Mouse (Mus musculus) stomach, postnatal 0 days (tissue): ENCODE data around the gene Nphp4. TPM values are rescaled to one million over a fixed set of nuclear protein-coding genes. Genes with fewer than 3 reads are reported as not detected.

Experiments used
- ATAC-seq: fragments of 200-750 bp; cut with Nextera tagmentation; 2 replicates; pipeline ENCODE4 v1.8.0; 2017; ENCODE audit not compliant: low FRiP score, low TSS enrichment
- DNase-seq: peaks from one replicate; pipeline ENCODE4 v3.0.0-alpha.2; 2016; ENCODE audit warnings: low spot score
- H3K27ac ChIP-seq: fragments of 300-500 bp; sonication (generic); replicated peaks from 2 replicates; pipeline ENCODE4 v1.5.1; 2014; ENCODE audit warnings: mild to moderate bottlenecking, control low read depth
- H3K27me3 ChIP-seq: fragments of 300-500 bp; sonication (generic); 2 replicates; pipeline ENCODE4 v1.6.1; 2014; ENCODE audit warnings: low read length; ENCODE audit not compliant: control insufficient read depth, insufficient read depth
- H3K36me3 ChIP-seq: fragments of 300-500 bp; sonication (generic); 2 replicates; pipeline ENCODE4 v1.6.1; 2014; ENCODE audit warnings: low read length, mixed read lengths; ENCODE audit not compliant: control insufficient read depth, insufficient read depth
- H3K4me1 ChIP-seq: fragments of 300-500 bp; sonication (generic); replicated peaks from 2 replicates; pipeline ENCODE4 v1.6.1; 2014; ENCODE audit warnings: antibody characterized with exemption; ENCODE audit not compliant: control insufficient read depth, insufficient read depth
- H3K4me2 ChIP-seq: fragments of 300-500 bp; sonication (generic); replicated peaks from 2 replicates; pipeline ENCODE4 v1.6.1; 2014; ENCODE audit warnings: low read depth, mild to moderate bottlenecking, control low read depth, moderate library complexity
- H3K4me3 ChIP-seq: fragments of 300-500 bp; sonication (generic); 2 replicates; pipeline ENCODE4 v1.5.1; 2014; ENCODE audit warnings: low read depth, low read length, control low read depth
- H3K9ac ChIP-seq: fragments of 300-500 bp; sonication (generic); 2 replicates; pipeline ENCODE4 v1.6.1; 2014; ENCODE audit warnings: mild to moderate bottlenecking, low read length, control low read depth, mixed read lengths
- H3K9me3 ChIP-seq: fragments of 300-500 bp; sonication (generic); 2 replicates; pipeline ENCODE4 v1.6.1; 2016; ENCODE audit warnings: low read length; ENCODE audit not compliant: control insufficient read depth
- CTCF ChIP-seq: IDR thresholded peaks from 2 replicates; pipeline ENCODE4 v1.5.1; 2016; ENCODE audit warnings: antibody characterized with exemption, low read depth, mild to moderate bottlenecking, moderate library complexity
- EP300 ChIP-seq: optimal IDR thresholded peaks from 2 replicates; pipeline ENCODE3; 2016; ENCODE audit warnings: antibody characterized with exemption
- WGBS: fragments of 180-500 bp; shearing (Covaris S2); extraction: QIAGEN DNeasy Blood & Tissue Kit; methylation state at CpG from one replicate; pipeline ENCODE4 v1.1.7; 2014; 5-methylcytosine and 5-hydroxymethylcytosine counted together
- polyA plus RNA-seq: library from polyadenylated mRNA; unstranded; fragments of >200 nt; fragmentation: Nextera tagmentation; extraction: Ambion mirVana; gene quantifications from 2 replicates; pipeline ENCODE4 v1.2.1, GENCODE M21; 2015

Nphp4 gene
- polyA plus RNA-seq, 1 experiment from 2014 or later = 0.58 TPM

DNA sequence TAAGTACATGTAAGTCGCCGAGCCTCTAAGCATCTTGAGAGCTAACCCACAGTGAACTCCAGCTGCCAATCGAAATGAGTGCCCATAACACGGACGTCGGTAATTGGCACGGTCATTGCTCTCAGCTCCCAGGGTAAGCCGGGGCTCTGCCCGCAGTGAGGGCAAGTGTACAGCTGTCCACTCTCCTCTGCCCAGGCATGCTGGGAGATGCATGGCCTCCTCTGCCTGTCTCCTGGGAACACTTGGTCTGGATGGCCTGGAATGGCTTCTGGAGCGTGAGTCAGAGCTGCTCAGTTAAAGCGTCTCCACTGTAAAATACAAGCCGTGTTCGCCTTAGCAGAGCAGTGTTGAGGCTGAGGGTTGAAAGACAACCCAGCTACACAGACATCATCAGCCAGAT is 9.9 kb upstream of the Nphp4 start:
- no peaks in the 10 kb centered on the region for H3K4me1 ChIP-seq
- no peak overlapping the region for H3K27ac ChIP-seq
- ATAC-seq (no peak), DNase-seq (no peak)
- TF ChIP-seq EP300 (no peak), CTCF (no peak)
- H3K4me2 ChIP-seq = no peak overlapping the region
- H3K9ac ChIP-seq = no peak overlapping the region
- H3K4me3 ChIP-seq = no peak overlapping the region
- no peaks in the 10 kb centered on the region for H3K9me3 ChIP-seq
- 89% methylated on average over 13 of the region's 13 CpGs for WGBS
- H3K27me3 ChIP-seq = no peaks in the 10 kb centered on the region
- H3K36me3 ChIP-seq = no peaks in the 10 kb centered on the region

DNA sequence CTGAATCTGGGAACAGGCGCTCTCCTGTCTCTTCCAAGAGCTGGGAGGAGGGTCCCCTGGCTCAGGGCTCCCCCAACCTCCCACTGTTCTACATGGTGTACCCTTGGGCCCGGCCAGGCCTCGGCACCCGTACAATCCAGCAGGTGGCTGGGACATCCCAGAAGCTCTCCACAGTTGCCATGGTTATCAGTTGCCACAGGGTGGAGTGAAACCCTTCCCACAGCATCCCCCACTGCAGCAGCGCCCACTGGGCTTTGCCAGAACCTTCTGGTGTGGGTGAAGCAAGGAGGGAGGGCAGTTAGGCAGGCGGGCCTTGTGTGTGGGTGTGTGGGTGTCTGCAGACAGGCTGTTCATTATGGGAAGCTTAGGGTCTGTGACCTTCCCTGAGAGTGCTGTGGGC is 8.6 kb upstream of the Nphp4 start:
- DNase-seq (no peak), ATAC-seq (no peak)
- no peaks in the 10 kb centered on the region for H3K27me3 ChIP-seq
- no peak for TF ChIP-seq CTCF
- TF ChIP-seq EP300 = no peak
- H3K9ac ChIP-seq = no peak overlapping the region
- H3K4me3 ChIP-seq = no peak overlapping the region
- H3K4me2 ChIP-seq = no peak overlapping the region
- H3K4me1 ChIP-seq = no peaks in the 10 kb centered on the region
- no peak overlapping the region for H3K27ac ChIP-seq
- no peaks in the 10 kb centered on the region for H3K9me3 ChIP-seq
- no peaks in the 10 kb centered on the region for H3K36me3 ChIP-seq
- WGBS = 76% methylated on average over 6 of the region's 6 CpGs

- no peak for TF ChIP-seq EP300
- no peak for TF ChIP-seq CTCF
- DNase-seq = no peak
- Histone ChIP-seq H3K9me3 (no peaks in the 10 kb centered on the region), H3K36me3 (no peaks in the 10 kb centered on the region), H3K4me1 (0 out of 2 replicates have a peak, but pooled peaks cover 2% of the 10 kb centered on the region), H3K27ac (no peak overlapping the region), H3K9ac (no peak overlapping the region), H3K27me3 (no peaks in the 10 kb centered on the region), H3K4me3 (no peak overlapping the region), H3K4me2 (no peak overlapping the region)
- ATAC-seq = no peak
- WGBS = 79% methylated on average over 7 of the region's 7 CpGs
Observed at GRCm38 (mm10) chr4:152475941-152476340, 565 bp upstream of the Nphp4 start.

DNA sequence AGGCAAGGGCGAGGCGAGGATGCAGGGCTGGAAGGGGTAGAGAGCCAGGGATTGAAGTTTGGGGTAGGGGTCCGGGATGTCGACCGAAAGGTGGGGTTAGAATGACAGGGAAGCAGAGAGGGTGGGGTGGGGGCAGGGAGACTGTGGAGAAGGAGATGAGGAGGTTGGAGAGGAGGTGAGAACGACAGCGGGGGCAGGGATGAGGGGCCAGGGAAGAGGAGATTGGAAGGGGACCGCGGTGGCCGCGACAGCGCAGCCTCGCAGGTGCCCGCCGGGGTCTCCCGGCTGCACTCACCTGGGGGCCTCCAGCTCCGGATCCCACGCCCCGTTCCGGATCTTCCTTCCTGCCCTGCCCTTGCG is 580 bp downstream of the Nphp4 start:
- TF ChIP-seq EP300 = no peak
- no peak for TF ChIP-seq CTCF
- peak overlapping the region; percentile 76 for H3K4me3 ChIP-seq
- H3K9me3 ChIP-seq = no peaks in the 10 kb centered on the region
- H3K27me3 ChIP-seq = no peaks in the 10 kb centered on the region
- 0% methylated on average over 10 of the region's 21 CpGs for WGBS
- H3K4me1 ChIP-seq = 0 out of 2 replicates have a peak, but pooled peaks cover 2% of the 10 kb centered on the region
- DNase-seq (no peak), ATAC-seq (no peak)
- H3K36me3 ChIP-seq = no peaks in the 10 kb centered on the region
- peak overlapping the region; percentile 78 for H3K4me2 ChIP-seq
- H3K9ac ChIP-seq = 0 out of 2 replicates have a peak overlapping the region, but pooled peaks have one; percentile 23
- H3K27ac ChIP-seq = no peak overlapping the region

DNA sequence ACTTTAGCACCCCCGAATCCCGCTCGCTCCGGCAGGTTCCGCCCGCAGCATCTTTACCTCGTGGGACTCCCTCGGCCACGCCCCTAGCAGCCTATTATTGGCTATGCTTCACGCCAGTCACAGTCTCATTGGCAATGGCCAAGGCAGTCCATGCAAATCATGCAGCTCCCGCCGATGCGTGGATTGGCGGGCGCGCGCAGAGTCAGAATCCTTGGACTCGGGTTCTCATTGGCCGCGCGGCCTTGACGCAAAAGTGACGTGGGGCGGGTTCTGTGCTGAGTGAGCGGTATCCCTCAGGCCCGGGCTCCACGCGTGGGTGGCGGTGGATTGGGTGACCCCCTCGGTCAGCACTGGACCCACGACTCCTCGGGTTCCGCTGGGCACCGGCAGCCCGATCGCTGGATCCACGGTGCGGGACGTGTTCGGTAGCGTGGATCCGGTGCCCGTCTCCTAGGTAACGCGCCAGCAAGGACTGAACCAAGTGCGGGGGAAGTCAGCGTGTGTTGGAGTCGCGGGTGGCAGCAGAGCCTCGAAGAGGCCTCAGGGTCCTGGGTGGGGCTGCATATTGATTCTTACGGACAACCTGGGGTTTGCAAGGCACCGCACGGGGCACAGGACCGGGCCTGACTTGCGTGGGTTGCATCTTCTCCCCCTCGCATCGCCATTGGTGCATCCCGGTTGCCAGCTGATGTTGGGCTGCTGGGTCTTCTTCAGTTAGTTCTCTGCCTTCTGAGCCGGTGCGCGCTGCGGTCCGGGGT is 1.1 kb downstream of the Nphp4 start, which contains the start of gene Kcnab2:
Gene Kcnab2 (minus strand): TSS at position 406 of the 758 bp plus-strand sequence.
- Histone ChIP-seq H3K4me3 (peak within 1 kb of the TSS; percentile 76), H3K9ac (peak within 1 kb of the TSS; percentile 75), H3K27me3 (no peaks in the 10 kb centered on the region), H3K9me3 (no peaks in the 10 kb centered on the region), H3K27ac (peak within 1 kb of the TSS; percentile 75; the same call in 1 of the 2 replicates), H3K36me3 (no peaks in the 10 kb centered on the region), H3K4me2 (peak within 1 kb of the TSS; percentile 78), H3K4me1 (0 out of 2 replicates have a peak, but pooled peaks cover 2% of the 10 kb centered on the region)
- DNase-seq = peak; percentile 95
- TF ChIP-seq EP300 = no peak
- TF ChIP-seq CTCF = no peak
- under 1% methylated on average over 62 of the region's 63 CpGs for WGBS
- peak; percentile 97 for ATAC-seq

DNA sequence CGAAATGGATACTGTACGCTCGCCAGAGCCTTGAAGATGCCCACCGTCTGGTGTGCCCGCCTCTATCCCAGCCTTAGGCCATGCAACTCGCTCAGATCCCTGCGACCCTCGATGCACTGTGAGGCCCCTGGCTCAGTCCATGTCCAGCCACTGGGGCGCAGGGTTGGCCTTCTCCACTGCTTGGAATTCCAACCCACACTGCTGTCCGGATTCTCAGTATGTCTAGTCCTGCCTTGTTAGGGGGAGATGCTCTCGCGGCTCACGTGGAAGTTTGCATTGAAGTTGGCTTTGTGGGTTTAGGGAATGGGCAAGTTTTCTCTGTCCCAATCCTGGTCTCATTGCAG is 1.7 kb downstream of the Nphp4 start:
- ATAC-seq (0 out of 2 replicates have a peak, but pooled peaks have one; percentile 8), DNase-seq (no peak)
- WGBS = 0% methylated on average over 13 of the region's 13 CpGs
- H3K36me3 ChIP-seq = no peaks in the 10 kb centered on the region
- H3K9ac ChIP-seq = peak overlapping the region; percentile 75
- no peak for TF ChIP-seq CTCF
- no peak for TF ChIP-seq EP300
- peak overlapping the region; percentile 76 for H3K4me3 ChIP-seq
- peak overlapping the region; percentile 75; the same call in 1 of the 2 replicates for H3K27ac ChIP-seq
- H3K9me3 ChIP-seq = no peaks in the 10 kb centered on the region
- 0 out of 2 replicates have a peak, but pooled peaks cover 2% of the 10 kb centered on the region for H3K4me1 ChIP-seq
- H3K27me3 ChIP-seq = no peaks in the 10 kb centered on the region
- peak overlapping the region; percentile 78 for H3K4me2 ChIP-seq
